In the genomic region with DNA sequence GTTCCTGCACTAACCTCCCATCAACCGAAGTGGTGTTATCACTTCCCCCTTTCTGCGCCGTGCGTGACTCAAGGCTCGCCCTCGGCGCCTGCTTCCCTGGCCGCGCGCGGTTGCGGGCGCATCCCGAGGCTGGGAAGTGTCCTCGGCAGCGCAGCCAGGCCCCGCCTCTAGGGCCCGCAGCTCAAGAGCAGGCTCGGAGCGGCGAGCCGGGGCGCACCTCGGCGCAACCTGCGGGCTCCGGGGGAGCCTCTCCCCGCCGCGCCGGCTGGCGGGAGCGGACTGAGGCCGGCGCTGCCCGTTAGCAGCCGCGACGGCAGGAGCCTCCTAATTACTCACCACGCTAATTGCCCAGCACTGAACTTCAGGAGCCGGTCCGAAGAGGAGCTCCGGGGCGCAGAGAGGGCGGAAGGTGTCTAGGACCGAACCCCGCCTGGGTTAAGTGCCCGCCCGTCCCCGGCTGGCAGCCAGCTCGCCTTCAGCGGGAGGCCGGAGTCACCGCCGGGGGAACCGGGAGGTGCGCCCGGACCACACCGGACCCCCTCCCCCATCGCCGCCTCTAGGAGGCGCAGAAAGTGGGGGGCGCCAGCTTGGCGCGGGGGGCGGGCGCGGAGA, we compare ENCODE assay signal across 8 mouse cellular contexts. TPM values are rescaled to one million over a fixed set of nuclear protein-coding genes. Genes with fewer than 3 reads are reported as not detected.
DNase-seq lines count a peak whose midpoint lies in the region; ATAC-seq lines count a peak whose summit lies in the region.

Gene Plekha6, plus strand, starts transcription at position 391 of the 612 bp plus-strand sequence.

- H3K4me2 ChIP-seq in heart, embryonic 12.5 days, result peak within 1 kb of the TSS; percentile 96
- peak within 1 kb of the TSS; percentile 92 for H3K4me2 ChIP-seq in lung, embryonic 15.5 days

- peaks cover 29% of the 10 kb centered on the region for H3K4me1 ChIP-seq in heart, embryonic 12.5 days (replicated peaks)
- H3K4me1 ChIP-seq in lung, embryonic 15.5 days, result peaks cover 28% of the 10 kb centered on the region

- H3K9ac ChIP-seq in heart, embryonic 12.5 days, result peak within 1 kb of the TSS; percentile 70
- peak within 1 kb of the TSS; percentile 36 for H3K9ac ChIP-seq in lung, embryonic 15.5 days

- peaks cover 74% of the 10 kb centered on the region for H3K27me3 ChIP-seq in heart, embryonic 12.5 days (replicated peaks)
- peaks cover 79% of the 10 kb centered on the region for H3K27me3 ChIP-seq in lung, embryonic 15.5 days

- no peaks in the 10 kb centered on the region for H3K36me3 ChIP-seq in heart, embryonic 12.5 days
- H3K36me3 ChIP-seq in lung, embryonic 15.5 days, result no peaks in the 10 kb centered on the region

- no peak within 1 kb of the TSS for H3K27ac ChIP-seq in heart, embryonic 12.5 days (ENCODE audit: poor library complexity, severe bottlenecking)
- H3K27ac ChIP-seq in lung, embryonic 15.5 days, result no peak within 1 kb of the TSS

- H3K9me3 ChIP-seq in heart, embryonic 12.5 days (replicated peaks), result no peaks in the 10 kb centered on the region
- H3K9me3 ChIP-seq in lung, embryonic 15.5 days, result no peaks in the 10 kb centered on the region

- DNase-seq in urinary bladder, adult 2 months (ENCODE audit: low spot score), result peak; percentile 59
- DNase-seq in urinary bladder, postnatal 10 days (ENCODE audit: low spot score), result no peak
- peak; percentile 64 for DNase-seq in embryo, embryonic 10 days (ENCODE audit: low spot score)
- DNase-seq in kidney, postnatal 10 days, result peak; percentile 63
- DNase-seq in retina, embryonic 14.5 days (ENCODE audit: low spot score), result peak; percentile 55
- no peak for DNase-seq in right cerebral cortex, postnatal 25 days

- peak within 1 kb of the TSS; percentile 61 for H3K4me3 ChIP-seq in heart, embryonic 12.5 days
- H3K4me3 ChIP-seq in lung, embryonic 15.5 days, result peak within 1 kb of the TSS; percentile 44

- WGBS in heart, embryonic 12.5 days, result under 1% methylated on average over 67 of the region's 68 CpGs
- under 1% methylated on average over 68 of the region's 68 CpGs for WGBS in lung, embryonic 15.5 days

- no peak for ATAC-seq in heart, embryonic 12.5 days (ENCODE audit: insufficient number of reproducible peaks, low FRiP score)
- no peak for ATAC-seq in lung, embryonic 15.5 days (ENCODE audit: borderline replicate concordance, extremely low read depth, low FRiP score, low TSS enrichment)

RNA-seq across cellular contexts. Expression of gene Plekha6, which starts in this region (rescaled TPM):
- polyA plus RNA-seq in urinary bladder, adult 2 months (2012; rRNA removed), result 81.1 and 94.9 TPM in 2 replicates
- polyA plus RNA-seq in heart, embryonic 12.5 days (2016; fragmentation: Nextera tagmentation; extraction: Ambion mirVana), result 18.7 and 19.4 TPM in 2 replicates
- polyA plus RNA-seq in lung, embryonic 15.5 days (2015; fragmentation: Nextera tagmentation; extraction: Ambion mirVana), result 6.9 and 7.6 TPM in 2 replicates

Comparison
In these comparisons a context has a peak if more than half of its experiments do, and no peak if none do; other contexts are left out.
1. DNase-seq: peak in urinary bladder, adult 2 months (single experiment), embryo, embryonic 10 days (single experiment), kidney, postnatal 10 days (single experiment) and retina, embryonic 14.5 days (single experiment); none in urinary bladder, postnatal 10 days (single experiment) and right cerebral cortex, postnatal 25 days (single experiment).